Mouse (Mus musculus) liver, adult 2 months (tissue): ENCODE results near the gene Sbno1.

ENCODE experiments used
- CTCF ChIP-seq: fragments of 200-500 bp; IDR thresholded peaks from 2 replicates; pipeline ENCODE4 v1.5.1; 2011; ENCODE audit warnings: low read depth, low read length, control low read depth
- POLR2A ChIP-seq: fragments of 200-500 bp; IDR thresholded peaks from 2 replicates; pipeline ENCODE4 v1.6.1; 2011; ENCODE audit warnings: low read length, control low read depth; ENCODE audit not compliant: insufficient read depth; ENCODE audit errors: extremely low read depth

DNA sequence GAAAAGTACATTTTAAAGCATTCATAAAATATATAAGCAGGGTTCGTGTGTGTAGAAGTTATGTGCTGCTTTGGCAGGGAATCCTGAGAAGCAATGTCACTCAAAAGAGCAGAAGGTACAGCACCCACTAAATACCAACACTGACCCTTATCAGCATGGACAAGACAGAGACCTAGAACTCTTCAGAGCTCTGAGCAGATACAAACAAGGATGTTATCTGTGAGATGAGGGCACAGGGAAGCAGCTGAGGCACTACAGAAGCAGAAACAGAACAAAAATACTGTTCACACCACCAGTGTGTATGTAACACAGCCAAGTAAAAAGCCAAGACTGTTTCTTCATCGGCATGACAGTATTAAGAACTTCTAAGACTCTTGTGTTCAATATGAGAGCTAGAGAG lies 6.9 kb downstream of the Sbno1 start:
- TF ChIP-seq POLR2A (no peak), CTCF (no peak)
